Mouse (Mus musculus) brain, embryonic 14.5 days (tissue): ENCODE results near the gene Scap.

Experiments used
- CTCF ChIP-seq: fragments of 200-500 bp; IDR thresholded peaks from 2 replicates; pipeline ENCODE4 v1.5.1; 2012; ENCODE audit warnings: inconsistent platforms, mild to moderate bottlenecking, moderate library complexity, borderline replicate concordance; ENCODE audit not compliant: insufficient read depth, insufficient read length; ENCODE audit errors: extremely low read depth
- POLR2A ChIP-seq: fragments of 200-500 bp; IDR thresholded peaks from 2 replicates; pipeline ENCODE4 v1.6.1; 2012; ENCODE audit warnings: mild to moderate bottlenecking, inconsistent platforms, borderline replicate concordance; ENCODE audit not compliant: poor library complexity, insufficient read depth, insufficient read length, severe bottlenecking; ENCODE audit errors: extremely low read depth

- TF ChIP-seq CTCF (no peak), POLR2A (no peak)
Observed at GRCm38 (mm10) chr9:110412926-110413325, 79.8 kb downstream of the Scap start.
